Mouse (Mus musculus): ENCODE measurements at regions not wholly inside any gene's neighbourhood (a gene's known extent, or its start where the extent isn't known, plus 50 kb on each side); places are given as distances from the start of the nearest gene placed in this dataset.

DNA sequence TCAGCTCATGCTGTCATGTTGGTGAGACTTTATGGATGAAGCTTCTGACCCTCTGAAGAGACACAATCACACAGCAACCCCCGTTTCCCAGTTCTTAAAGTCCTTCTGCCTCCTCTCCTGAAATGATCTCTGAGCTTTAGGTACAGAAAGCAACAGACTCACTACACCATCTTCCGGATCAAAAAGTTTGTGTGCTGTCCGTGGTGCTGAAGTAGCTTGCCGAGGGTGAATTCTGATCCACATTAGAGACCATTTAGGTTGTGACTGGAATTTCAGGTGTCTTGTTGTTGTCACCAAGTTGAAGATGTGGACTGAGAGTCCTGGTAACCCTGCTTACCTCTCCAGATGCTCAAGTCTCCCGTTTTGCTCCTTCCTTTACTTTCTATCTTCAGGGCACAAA, 375.2 kb downstream of the Shisa9 start:
- no peak for DNase-seq (ENCODE audit: low read depth, low spot score)

DNA sequence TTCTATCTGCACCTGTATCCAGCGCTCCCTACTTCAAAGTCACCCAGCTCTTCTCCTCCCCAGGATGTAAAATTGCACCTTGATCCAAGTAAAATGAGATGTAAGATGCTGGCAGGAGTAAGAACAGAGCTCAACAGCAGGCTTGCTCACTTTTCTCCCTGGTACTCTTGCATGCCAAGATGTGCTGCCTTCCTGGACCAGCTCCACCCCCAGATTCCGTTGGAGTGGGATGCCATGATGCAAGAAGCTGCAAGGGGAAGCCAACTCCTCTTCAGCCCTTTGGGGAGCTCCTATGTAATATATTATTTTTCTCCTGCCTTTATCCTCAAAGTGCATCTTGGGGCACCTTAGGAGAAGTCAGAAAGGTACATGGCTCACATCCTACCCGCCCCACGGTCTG, 405.6 kb downstream of the Shisa9 start:
- DNase-seq (ENCODE audit: low read depth, low spot score), result peak; percentile 80

GRCm38 (mm10) chr16:12435697-12436221, 451.8 kb downstream of the Shisa9 start:
- no peak for DNase-seq (ENCODE audit: low read depth, low spot score)

DNA sequence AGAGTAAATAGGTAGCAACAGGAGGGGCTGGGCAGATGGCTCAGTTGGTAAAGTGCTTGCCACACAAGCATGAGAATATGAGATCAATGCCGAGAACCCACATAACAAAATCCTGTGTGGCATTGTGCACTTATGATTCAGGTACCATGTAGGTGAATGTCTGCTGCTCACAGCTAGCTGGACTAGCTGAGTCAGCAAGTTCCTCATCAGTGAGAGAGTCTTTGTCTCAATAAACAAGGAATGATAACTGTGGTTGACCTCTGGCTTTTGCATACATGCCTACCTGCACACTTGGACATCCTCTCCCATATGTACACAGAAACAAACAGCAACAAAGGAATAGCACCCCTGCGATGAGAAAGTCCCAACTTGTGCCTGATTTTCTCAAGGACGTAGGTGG, 454.7 kb downstream of the Shisa9 start:
- no peak for DNase-seq (ENCODE audit: low read depth, low spot score)

DNA sequence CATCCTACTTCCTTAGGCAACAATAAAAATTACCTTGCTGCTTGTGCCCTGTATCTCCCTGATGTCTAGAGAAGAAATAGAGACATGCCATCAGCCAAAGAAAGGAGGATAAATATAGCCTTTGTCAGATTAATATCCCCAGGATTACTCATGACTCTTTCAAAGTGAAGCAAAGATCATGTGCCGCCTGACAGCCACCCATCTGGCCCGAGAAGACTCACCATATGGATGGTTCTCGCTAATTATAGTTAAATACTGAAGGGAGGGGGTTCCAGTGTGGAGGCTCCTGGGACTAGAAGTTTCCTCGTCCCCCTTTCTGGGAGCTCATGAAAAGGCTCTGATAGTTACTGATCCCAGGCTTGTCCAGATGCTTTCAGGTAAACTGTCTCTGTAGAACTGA, 470.9 kb downstream of the Shisa9 start:
- peak; percentile 57 for DNase-seq (ENCODE audit: low read depth, low spot score)

Data from brain, adult 2 months (tissue).